Mouse (Mus musculus) embryo, embryonic 11.5 days (tissue): ENCODE measurements around the gene Zdhhc19.

Experiments
- DNase-seq: peaks from one replicate; pipeline ENCODE4 v3.0.0-alpha.2; 2012; ENCODE audit warnings: low read depth, low spot score

Zdhhc19 gene

DNA sequence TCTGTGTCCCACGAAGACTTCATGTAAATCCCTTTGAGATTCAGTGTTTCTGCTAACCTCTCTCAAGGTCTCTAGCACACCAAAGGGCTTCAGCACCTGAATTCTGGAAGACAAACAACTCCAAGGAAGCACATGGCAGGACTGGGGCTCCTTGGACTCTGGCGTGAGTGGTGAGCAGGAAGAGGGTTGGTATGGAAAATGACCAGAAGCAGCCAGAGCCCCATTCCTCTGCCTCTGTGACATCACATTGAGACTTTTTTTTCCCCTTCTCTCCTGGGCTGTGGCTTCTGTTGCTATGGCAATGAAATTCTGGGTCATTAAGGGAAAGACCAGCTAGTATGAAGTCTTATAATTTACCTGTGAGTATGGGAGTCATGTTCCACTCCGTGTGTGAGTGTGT is at the start of gene Zdhhc19:
Zdhhc19 (plus strand) TSS at position 301 of the 400 bp plus-strand sequence.
- DNase-seq, result no peak

DNA sequence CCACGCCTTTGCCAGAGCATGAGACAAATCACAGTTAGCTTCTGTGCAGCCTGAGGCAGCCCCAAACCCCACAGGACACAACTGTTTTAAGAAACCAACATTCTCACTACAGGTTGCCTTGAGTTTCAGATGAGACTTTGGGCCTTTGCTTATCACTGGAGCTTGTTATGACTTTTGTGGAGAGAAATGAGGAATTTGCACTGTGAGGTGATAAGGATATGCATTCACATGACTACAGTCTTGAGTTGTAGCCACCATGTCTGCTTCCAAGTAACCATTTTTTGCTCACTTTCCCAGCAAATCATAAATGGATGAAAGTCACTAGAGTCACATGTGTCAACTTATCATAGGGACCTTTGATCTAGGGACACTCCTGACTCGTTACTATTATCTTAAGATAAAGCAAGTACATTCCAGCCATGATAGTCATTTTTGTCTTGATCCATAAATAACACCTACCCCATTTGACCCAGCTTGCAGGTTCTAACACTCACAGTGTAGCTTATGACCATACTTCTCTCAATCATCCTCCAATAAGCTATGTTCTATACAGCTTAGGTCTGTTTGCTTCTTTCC is 49.4 kb upstream of the Zdhhc19 start:
- DNase-seq, result no peak

DNA sequence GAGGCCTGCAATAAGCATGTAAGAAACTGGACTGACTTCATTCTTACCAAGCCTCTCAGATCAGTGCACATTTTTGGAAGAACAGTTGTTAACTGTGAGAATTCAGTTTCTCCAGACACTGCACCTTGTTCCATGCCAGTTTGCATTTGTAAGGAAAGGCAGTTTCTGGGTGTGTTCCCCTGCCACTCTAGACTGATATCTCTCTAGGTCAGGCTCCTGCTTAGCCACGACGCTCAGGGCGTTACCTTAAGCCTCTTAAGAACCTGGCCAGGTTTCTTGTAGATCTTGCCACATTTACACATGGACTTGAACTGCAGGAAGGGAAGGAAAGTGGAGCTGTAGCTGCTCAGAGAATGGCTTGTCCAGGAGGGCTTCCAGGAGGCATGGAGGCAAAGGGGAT is 46.4 kb upstream of the Zdhhc19 start:
- DNase-seq, result no peak

DNA sequence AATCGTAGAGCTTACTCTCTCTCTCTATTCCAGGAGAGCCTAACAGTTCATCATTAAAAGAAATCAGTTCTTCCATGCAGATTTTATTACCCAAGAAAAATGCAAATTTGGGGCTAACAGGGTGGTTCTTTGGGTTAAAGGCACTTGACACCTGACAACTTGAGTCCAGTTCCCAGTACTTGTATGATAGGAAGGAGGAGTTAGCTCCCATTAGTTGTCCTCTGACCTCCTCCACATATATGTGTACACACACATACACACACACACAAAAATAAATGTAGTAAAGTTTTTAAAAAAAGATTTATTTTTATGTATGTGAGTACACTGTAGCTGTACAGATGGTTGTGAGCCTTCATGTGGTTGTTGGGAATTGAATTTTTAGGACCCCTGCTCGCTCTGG is 45.9 kb upstream of the Zdhhc19 start:
- DNase-seq, result no peak

DNA sequence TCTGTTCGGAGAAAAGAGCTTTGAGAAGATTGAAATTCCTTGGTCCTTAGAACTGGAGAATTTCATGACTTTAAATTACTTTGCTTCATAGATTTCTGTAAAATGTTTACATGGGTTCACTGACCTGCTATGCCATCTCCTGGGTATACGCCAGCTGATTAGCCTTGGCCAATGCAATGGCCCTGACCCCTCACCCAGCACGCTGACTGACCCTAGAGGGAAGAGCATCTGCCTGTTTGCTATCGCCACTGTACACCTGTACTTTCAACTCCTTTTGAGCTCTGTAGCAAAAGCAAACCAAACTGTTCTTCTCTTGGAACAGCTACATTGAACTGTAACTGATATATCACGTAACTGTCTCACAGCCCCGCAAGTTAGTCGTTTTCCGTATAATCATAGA is 43.0 kb upstream of the Zdhhc19 start:
- DNase-seq, result no peak

DNA sequence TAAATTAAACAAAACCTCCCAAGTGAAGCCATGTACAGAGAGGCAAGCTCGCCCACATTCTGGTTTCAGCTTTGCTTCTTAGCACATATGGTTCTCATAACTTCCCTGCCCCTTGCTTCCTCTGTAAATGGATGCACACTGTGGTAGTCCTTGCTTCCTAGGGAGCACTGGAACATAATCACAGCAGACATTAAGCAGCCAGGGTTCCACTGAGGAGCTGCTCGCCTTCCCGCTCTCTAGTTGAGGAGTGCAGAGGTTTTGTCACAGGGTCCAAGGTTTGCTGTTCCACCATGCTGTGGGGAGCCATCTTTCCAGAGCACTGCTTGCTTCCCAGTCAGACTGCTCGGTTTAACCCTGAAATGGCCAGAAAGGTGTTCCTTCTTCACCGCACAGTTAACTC is 41.4 kb upstream of the Zdhhc19 start:
- DNase-seq, result peak; percentile 8

DNA sequence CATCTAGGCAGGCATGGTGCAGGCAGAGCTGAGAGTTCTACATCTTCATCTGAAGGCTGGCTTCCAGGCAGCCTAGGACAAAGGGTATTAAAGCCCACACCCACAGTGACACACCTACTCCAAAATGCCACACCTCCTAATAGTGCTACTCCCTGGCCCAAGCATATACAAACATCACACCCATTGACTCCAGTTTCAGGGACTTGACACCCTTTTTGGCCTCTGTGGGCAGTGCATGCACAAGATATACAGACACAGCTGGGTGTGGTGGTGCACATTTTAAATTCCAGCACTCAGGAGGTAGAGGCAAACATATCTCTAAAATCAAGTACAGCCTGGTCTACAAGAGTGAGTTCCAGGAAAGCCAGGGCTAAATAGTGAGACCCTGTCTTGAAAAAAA is 40.0 kb upstream of the Zdhhc19 start:
- DNase-seq, result no peak

DNA sequence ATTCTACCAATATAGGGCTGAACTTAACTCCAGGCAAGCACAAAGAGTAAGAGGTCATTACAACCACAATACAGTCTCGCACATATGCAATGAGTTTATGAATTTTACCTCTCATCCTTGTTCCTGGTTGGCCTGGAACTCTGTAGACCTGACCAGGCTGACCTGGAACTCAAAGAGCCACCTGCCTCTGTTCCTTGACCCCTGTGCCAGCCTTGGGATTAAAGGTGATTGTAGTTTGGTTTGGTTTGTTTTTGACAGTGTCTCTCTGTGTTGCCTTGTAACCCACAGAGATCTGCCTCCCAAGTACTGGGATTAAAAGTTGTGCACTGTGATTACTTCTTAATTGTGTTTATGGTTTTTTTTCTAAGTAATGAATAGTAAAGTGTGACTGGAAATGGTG is 39.3 kb upstream of the Zdhhc19 start:
- DNase-seq, result no peak

DNA sequence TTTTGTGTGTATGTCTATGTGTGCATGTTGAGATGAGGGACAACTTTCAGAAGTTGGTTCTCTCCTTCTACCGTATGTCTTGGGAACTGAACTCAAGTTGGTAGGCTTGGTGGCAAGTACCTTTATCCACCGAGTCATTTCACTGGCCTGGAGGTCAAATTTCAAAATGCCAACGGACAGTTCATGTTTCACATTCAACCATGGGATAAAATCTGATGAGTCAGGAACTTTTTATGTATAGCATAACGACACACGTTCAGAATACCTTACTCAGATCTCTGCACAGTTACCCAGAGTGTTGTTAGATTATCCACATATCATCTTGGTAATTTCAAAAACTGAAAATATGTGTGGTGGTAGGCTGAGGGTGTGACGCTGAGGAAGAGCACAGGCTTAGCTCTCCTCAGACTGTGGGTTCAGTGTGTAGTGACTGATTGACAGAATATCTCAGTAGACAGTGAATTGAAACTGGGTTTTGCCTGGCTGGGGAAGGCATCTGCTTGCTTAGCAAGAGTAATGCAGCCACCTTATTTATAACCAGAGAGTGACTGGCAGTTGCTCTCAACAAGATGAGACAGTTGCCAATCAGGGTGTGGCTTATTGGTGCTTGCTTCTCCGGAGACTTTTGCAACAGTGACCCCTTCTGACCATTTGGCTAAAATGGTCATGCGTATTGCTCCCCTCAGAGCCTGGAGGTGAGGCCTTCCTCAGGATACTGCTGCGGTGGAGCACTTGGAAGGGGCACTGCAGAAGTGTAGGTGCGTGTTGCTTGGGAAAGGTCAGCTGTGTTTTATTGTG is 38.3 kb upstream of the Zdhhc19 start:
- DNase-seq, result peak; percentile 20

DNA sequence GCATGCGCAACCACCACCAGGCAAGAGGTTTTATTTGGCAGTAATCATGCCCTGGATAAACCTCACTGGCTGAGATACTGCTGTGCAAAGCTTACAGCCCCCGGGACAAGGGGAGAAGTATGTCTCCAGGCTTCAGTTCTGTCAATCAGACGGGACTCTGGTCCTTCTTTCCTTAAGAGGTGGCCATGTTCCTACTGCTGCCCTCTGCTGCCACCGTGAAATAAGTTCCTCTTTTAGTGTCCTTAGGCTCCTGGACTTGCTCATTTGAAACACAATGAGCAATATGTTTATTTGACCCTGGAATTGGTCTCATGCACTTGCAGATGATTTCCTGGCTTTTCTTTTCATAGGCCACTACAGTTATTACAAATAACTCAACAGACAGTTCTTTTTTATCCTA is 35.5 kb upstream of the Zdhhc19 start:
- no peak for DNase-seq

DNA sequence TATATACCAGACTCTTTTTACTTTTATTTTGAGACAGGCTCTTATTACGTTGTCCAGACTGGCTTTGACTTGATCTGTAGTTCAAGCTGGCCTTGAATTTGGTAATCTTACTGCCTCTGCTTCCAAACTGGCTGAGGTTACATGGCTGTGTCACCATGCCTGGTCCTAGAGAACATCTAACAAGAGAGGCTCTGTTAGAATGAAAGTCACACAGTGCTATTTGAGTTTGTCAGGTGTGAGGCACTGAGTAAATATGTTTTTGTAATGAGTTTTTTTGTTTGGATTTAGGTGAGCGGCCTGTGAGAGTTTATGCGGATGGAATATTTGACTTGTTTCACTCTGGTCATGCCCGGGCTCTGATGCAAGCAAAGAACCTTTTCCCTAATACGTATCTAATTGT is 34.4 kb upstream of the Zdhhc19 start:
- DNase-seq, result no peak

DNA sequence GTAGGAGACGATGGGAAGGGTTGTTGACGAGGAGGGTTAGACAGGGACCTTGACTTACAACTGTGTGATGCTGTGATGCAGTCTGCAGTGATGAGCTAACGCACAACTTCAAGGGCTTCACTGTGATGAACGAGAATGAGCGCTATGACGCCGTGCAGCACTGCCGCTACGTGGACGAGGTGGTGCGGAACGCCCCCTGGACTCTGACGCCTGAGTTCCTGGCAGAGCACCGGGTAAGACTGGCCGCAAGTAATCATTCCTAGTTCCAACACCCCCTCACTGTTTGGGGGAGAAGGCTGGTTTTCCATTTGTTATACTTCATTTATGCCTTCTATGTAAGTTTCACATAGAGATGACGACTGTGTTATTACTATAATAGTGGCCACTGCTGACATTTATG is 33.1 kb upstream of the Zdhhc19 start:
- DNase-seq, result no peak

DNA sequence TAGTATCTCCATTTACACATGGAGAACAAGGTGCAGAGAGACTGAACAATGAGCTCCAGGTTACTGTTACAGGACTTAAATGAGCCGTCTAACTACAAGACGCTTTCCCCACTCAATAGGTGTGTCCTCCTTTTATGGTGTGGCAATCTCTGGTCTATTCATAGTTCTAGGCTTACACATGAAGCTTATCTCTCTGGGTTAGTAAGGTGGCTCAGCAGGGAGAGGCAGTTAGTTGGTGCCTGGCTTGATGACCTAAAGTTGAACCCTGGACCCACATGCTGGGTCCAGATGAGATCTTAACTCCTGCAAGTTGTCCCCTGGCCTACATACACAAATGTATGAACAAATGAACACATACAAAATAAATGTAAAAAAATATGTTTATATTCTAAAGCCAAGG is 32.6 kb upstream of the Zdhhc19 start:
- DNase-seq, result no peak

DNA sequence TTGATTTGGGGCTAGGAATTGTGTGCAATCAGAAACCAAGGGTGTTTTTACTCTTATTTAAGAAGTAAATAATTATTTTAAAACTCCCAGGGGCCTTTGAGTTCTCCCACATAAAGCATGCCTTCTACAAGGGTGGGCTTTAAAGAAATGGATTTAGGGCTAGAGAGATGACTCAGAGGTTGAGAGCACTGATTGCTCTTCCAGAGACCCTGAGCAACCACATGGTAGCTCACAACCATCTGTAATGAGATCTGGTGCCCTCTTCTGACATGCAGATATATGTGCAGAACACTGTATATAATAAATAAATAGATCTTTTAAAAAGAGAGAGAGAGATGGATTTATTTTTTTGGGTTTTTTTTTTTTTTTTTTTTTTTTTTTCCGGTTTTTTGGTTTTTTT is 31.2 kb upstream of the Zdhhc19 start:
- DNase-seq, result no peak

DNA sequence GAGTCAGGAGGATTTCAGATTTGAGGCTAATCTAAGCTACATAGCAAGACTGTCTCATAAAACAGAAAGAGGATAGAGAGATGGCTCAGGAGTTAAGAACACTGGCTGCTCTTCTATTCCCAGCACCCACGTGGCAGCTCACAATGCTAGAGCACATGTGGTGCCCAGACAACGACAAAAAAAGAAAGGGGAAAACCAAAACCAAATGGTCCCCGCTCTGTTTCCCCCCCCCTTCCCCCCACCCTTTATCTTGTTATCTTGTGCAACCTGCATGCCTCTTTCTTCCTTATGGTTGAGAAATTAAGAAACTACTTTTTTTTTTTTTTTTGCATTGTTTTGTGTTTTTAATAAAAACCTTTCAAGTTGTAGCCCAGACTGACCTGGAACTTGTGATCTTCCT is 27.6 kb upstream of the Zdhhc19 start:
- no peak for DNase-seq

DNA sequence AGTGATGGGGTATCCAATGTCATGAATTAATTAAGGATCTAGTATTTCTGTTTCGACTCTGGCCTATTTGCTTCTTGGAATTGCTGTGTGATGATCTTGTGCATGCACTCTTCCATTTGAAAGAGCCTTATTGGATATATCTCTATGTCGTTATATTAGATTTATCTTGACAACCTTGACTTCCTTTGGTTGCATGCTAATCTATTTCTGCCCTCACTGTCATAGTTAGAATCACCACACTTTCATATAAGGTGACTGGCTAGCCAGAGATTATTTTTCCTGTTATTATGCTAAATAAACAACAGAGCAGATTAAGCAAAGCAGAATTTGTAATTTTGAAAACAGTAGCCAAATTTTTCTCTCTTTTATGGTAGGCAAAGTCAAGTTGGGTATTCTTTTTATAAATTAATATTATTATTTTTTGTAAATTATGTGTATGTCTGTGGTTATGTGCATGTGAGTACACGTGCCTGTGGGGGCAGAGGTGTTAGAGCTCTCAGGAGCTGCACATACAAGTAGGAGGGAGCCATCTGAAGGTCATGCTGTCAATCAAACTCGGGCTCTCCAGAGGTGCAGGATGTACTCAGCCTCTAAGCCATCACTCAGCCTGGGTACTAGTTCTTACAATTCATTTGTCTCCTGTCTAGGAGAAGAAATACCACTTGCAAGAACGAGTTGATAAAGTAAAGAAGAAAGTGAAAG is 26.5 kb upstream of the Zdhhc19 start:
- no peak for DNase-seq

DNA sequence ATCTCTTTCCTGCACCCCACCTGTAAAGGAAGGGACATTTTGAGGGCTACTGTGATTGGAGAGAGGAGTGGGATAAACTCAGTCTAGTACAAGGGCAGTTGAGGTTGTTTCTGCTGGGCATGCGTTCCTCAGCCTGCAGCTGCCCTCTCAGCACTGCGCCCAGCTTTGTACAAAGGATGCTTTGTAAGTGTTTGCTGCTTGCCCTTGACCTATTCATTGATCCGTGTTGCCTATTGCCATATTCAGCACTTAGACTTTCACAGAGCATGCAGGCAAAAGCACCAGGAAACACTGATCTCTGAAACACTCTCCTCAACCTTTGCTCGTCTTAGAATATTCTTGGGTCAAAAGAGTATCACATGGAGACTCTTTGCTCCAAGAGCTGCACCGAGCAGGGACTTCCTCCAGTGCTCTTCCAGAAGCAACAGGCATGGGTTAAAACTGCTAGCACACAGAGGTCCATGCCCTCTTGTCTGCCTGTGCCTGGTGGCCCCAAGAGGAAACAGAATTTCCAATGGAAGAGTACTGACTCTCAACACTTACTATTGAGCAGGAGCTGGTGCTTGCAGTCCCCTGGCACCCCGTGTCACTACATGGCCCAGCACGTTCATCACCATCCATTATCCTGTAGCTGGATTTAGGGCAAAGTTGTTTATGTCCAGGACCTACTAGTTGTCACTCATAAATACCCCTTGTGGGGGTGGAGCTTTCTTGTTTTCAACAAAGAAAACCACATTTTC is 23.6 kb upstream of the Zdhhc19 start:
- no peak for DNase-seq

DNA sequence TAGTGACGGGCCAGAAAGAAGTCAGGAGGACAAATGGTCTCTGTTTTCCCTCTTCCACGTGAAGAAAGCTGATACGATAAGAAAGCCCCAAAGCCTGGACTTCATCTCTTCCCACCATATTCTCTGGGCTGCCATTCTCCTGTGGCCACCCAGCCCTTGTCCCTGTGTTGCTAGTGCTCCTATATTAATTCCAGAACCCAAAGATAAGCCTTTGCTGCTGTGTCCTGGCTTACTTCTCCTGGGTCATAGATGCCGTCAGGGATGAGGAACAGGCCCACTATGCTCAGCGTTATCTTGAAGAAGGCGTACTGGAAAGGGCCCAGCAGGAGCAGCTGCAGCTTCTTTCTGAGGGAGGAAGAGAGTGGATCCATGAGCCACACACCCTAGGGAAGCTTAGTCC is 18.8 kb upstream of the Zdhhc19 start:
- DNase-seq, result no peak

DNA sequence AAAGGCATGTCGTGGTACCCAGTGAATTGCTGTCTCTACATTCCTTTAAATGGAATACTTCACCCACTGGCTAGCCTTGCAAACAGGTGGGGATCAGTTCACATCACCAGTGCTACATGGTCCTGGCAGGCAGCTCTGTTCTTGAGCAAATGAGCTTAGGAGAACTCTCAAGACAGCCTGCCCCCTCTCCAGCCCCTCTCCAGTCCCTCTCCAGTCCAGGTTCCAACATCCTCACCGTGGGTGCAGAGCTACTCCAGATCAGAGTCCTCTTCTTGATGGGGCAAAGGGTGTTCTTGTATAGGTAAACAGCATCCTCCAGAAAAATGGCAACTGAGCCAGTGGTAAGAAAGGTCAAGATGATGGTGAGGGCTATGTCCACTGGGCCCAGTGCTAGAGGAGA is 16.6 kb upstream of the Zdhhc19 start:
- no peak for DNase-seq

DNA sequence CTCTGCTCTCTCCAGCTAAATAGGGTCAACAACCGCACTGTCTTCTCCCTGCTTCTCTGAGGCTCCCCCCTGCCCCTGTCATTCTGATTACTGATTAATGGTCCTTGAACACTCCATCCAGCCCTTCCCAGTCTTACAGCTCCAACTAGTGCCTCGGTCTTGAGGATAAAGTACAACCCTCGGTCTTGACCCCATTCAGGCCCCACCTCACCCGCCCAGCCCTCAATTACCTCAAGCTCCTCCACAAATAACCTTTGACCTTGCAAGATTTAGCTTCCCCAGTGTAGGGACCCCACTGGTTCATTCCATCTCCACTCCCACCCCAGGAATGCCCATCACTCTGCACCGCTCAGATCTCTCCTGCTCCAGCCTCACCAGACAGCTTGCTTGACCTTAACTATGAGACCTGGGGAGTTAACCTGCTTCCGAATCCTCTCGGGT is 11.6 kb upstream of the Zdhhc19 start:
- DNase-seq, result no peak

DNA sequence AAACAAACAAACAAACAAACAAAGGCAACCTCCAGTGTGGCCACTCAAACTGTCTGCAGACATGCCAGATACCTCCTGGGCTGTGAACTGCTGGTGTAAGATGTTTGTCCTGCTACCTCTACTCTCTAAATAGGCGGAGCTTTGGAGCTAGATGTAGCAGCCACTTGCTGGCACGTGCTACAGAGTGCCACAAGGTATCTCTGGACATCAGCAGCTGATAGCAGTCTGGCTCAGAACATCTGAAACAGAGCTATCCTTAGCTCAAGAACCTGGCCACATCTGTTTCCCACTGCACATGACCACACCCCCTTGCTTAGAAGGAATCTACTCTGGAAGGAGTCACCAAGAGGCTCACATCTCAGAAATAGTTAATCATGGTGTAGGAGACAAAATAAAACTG is 10.9 kb upstream of the Zdhhc19 start:
- no peak for DNase-seq

DNA sequence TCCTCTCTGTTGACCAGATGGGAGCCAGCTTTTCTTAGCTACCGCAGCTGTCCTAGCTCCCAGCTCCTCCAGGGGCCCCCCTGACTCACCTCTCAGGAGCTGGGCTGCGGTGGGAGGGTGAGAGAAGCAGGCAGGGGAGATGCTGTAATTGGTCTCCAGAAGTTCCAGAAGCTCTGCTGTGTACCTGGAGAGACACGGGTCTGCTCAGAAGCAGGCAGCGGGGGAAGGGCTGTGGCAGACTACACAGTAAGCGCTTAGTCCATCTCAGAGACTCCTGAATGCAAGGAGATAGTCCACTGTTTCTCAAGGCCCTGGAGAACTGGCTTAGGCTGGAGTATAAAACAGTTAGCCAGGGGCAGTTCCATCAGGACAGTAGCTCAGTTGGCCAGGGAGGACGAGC is 10.0 kb upstream of the Zdhhc19 start:
- DNase-seq, result no peak
